Mouse (Mus musculus) liver, embryonic 14.5 days (tissue): Measurements from ENCODE around the gene Kcnq1.

ENCODE experiments used
- CTCF ChIP-seq: IDR thresholded peaks from 2 replicates; pipeline ENCODE4 v1.5.1; 2016; ENCODE audit warnings: antibody characterized with exemption, low read depth, control low read depth
- EP300 ChIP-seq: IDR thresholded peaks from 2 replicates; pipeline ENCODE4 v1.6.1; 2016; ENCODE audit warnings: antibody characterized with exemption, low read depth

- TF ChIP-seq CTCF (no peak), EP300 (no peak)
These were observed 30.0 kb downstream of the Kcnq1 start for GRCm38 (mm10) chr7:143136125-143136524.
